Mouse (Mus musculus): ENCODE measurements around the gene Mpp6. TPM values are rescaled to one million over a fixed set of nuclear protein-coding genes. Genes with fewer than 3 reads are reported as not detected.

The Mpp6 gene
- total RNA-seq, 4 experiments from 2014 or later: 20.4 to 24.7 (median 21.1) TPM

GRCm38 (mm10) chr6:50231288-50231687 is 121.2 kb downstream of the Mpp6 start:
- no peak for DNase-seq

- no peak for DNase-seq
Measured at GRCm38 (mm10) chr6:50232984-50233383, 122.9 kb downstream of the Mpp6 start.

GRCm38 (mm10) chr6:50237963-50238362 is 127.9 kb downstream of the Mpp6 start:
- DNase-seq: no peak

GRCm38 (mm10) chr6:50239902-50240301 is 129.9 kb downstream of the Mpp6 start:
- no peak for DNase-seq

- no peak for DNase-seq
Measured at GRCm38 (mm10) chr6:50240437-50240836, 130.4 kb downstream of the Mpp6 start.

- no peak for DNase-seq
Measured at GRCm38 (mm10) chr6:50244126-50244525, 134.1 kb downstream of the Mpp6 start.

- no peak for DNase-seq
Measured at GRCm38 (mm10) chr6:50244967-50245366, 134.9 kb downstream of the Mpp6 start.

GRCm38 (mm10) chr6:50247356-50247755 is 137.3 kb downstream of the Mpp6 start:
- no peak for DNase-seq

GRCm38 (mm10) chr6:50247791-50248190 is 137.8 kb downstream of the Mpp6 start:
- no peak for DNase-seq

Other genes with a start within 250 kb of the Mpp6 start
- 1 to 10 TPM; 2.0 to 6.3 (median 3.3) TPM for gene Gsdme, start 153.6 kb downstream of the Mpp6 start, total RNA-seq (2022)